ENCODE assay signal across 8 mouse cellular contexts in the genomic region with DNA sequence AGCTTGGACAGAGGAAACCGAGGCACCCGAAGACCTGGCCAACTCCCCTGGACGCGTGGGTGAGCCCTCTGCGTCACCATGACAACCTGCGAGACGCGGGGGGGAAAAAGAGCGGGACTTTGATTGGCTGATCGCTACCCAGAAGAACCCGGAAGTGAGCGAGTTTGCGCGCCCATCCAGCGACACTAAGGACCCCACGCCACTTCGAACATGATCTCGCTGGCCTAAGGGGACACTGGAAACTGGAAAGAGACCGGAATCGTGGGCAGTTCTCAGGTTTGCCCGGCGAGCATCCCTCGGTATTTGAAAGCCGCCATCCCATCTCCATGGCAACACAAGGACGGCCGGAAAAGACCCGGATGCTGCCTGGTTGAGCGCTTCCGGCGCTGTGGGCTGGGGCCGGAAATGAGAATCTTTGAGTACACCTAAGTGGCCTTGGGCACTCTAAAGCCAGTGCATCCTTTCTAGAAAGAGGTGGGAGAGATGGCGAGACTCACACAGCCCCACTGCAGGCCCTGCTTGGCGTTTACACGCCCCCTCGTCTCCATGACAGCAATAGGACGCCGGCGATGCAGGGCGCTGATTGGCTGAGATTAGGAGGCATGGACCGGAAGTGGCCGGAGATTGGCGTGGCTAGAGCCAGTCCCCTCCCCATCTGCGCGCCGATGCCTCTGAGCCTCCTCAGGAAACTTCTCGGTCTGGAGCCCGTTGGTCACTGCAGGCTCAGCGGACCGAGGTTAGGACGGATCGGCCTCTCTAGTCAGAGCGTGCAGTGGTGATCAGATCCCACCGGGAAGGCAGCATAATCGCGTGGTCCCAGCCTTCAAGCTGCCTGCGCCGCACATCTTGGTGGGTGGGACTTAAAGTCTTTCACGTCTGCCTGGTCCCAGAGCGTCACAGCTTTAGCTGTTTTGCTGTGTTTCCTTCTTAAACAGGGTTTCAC. TPM values are rescaled to one million over a fixed set of nuclear protein-coding genes. Genes with fewer than 3 reads are reported as not detected.
DNase-seq lines count a peak whose midpoint lies in the region; ATAC-seq and TF ChIP-seq lines count a peak whose summit lies in the region.

Ulk4 (minus strand) TSS at position 80 of the 943 bp plus-strand sequence.

- peak within 1 kb of the TSS; percentile 63 for H3K27ac ChIP-seq in heart, embryonic 12.5 days (ENCODE audit: poor library complexity, severe bottlenecking)
- peak within 1 kb of the TSS; percentile 74 for H3K27ac ChIP-seq in kidney, postnatal 0 days
- H3K27ac ChIP-seq in liver, embryonic 11.5 days (ENCODE audit: low read depth, low read length), result 0 out of 2 replicates have a peak within 1 kb of the TSS, but pooled peaks have one; percentile 6
- peak within 1 kb of the TSS; percentile 72; the same call in 1 of the 2 replicates for H3K27ac ChIP-seq in stomach, embryonic 14.5 days (ENCODE audit: low read length)

- no peaks in the 10 kb centered on the region for H3K79me3 ChIP-seq in C2C12 (ENCODE audit: low read depth)

- no peaks in the 10 kb centered on the region for H3K79me2 ChIP-seq in C2C12 (ENCODE audit: control insufficient read depth, insufficient read depth)

- TF ChIP-seq CTCF in C2C12 (IDR thresholded peaks at IDR 0.05; ENCODE audit: control insufficient read depth, insufficient read depth, insufficient read length), result no peak
- no peak for TF ChIP-seq CTCF in brain, embryonic 14.5 days (IDR thresholded peaks at IDR 0.05; ENCODE audit: borderline replicate concordance, extremely low read depth, insufficient read depth, insufficient read length)
- no peak for TF ChIP-seq CTCF in kidney, postnatal 0 days (IDR thresholded peaks at IDR 0.05; ENCODE audit: low read depth)

- H3K36me3 ChIP-seq in C2C12 (ENCODE audit: control insufficient read depth, insufficient read depth), result no peaks in the 10 kb centered on the region
- H3K36me3 ChIP-seq in erythroblast, embryonic 14.5 days (ENCODE audit: control insufficient read depth), result no peaks in the 10 kb centered on the region
- peaks cover 3% of the 10 kb centered on the region for H3K36me3 ChIP-seq in heart, embryonic 12.5 days
- H3K36me3 ChIP-seq in kidney, postnatal 0 days (ENCODE audit: insufficient read depth, low read length), result no peaks in the 10 kb centered on the region
- H3K36me3 ChIP-seq in liver, embryonic 11.5 days (ENCODE audit: control insufficient read depth, insufficient read depth, low read length), result no peaks in the 10 kb centered on the region
- H3K36me3 ChIP-seq in stomach, embryonic 14.5 days (ENCODE audit: control insufficient read depth, insufficient read depth, low read length), result no peaks in the 10 kb centered on the region

- TF ChIP-seq POLR2A in brain, embryonic 14.5 days (IDR thresholded peaks at IDR 0.05; ENCODE audit: borderline replicate concordance, extremely low read depth, insufficient read depth, insufficient read length, poor library complexity, severe bottlenecking), result peak; percentile 22; the same call in 1 of the 2 replicates

- H3K9me3 ChIP-seq in erythroblast, embryonic 14.5 days (ENCODE audit: control insufficient read depth, low read length), result no peaks in the 10 kb centered on the region; the same call in 1 of the 2 replicates
- peaks cover 5% of the 10 kb centered on the region; the same call in 1 of the 2 replicates for H3K9me3 ChIP-seq in heart, embryonic 12.5 days (replicated peaks)
- no peaks in the 10 kb centered on the region for H3K9me3 ChIP-seq in kidney, postnatal 0 days (replicated peaks; ENCODE audit: low read length)
- H3K9me3 ChIP-seq in liver, embryonic 11.5 days (ENCODE audit: control insufficient read depth, low read length), result peaks cover under 1% of the 10 kb centered on the region; the same call in 1 of the 2 replicates
- H3K9me3 ChIP-seq in stomach, embryonic 14.5 days (ENCODE audit: control insufficient read depth, low read depth, low read length), result peaks cover 1% of the 10 kb centered on the region; the same call in 1 of the 2 replicates

- peaks cover 25% of the 10 kb centered on the region for H3K4me1 ChIP-seq in erythroblast, embryonic 14.5 days (ENCODE audit: control insufficient read depth)
- peaks cover 6% of the 10 kb centered on the region; the same call in 1 of the 2 replicates for H3K4me1 ChIP-seq in heart, embryonic 12.5 days (replicated peaks)
- no peaks in the 10 kb centered on the region for H3K4me1 ChIP-seq in kidney, postnatal 0 days (replicated peaks; ENCODE audit: insufficient read depth, low read length)
- H3K4me1 ChIP-seq in liver, embryonic 11.5 days (replicated peaks; ENCODE audit: control insufficient read depth, insufficient read depth, low read length), result 0 out of 2 replicates have a peak, but pooled peaks cover 2% of the 10 kb centered on the region
- no peaks in the 10 kb centered on the region for H3K4me1 ChIP-seq in stomach, embryonic 14.5 days (ENCODE audit: control insufficient read depth, insufficient read depth, low read length)

- H3K27me3 ChIP-seq in C2C12 (ENCODE audit: control insufficient read depth, insufficient read depth, insufficient read length), result no peaks in the 10 kb centered on the region
- peaks cover 3% of the 10 kb centered on the region for H3K27me3 ChIP-seq in erythroblast, embryonic 14.5 days (ENCODE audit: control insufficient read depth)
- H3K27me3 ChIP-seq in heart, embryonic 12.5 days (replicated peaks), result no peaks in the 10 kb centered on the region
- H3K27me3 ChIP-seq in kidney, postnatal 0 days (ENCODE audit: insufficient read depth, low read length), result no peaks in the 10 kb centered on the region
- no peaks in the 10 kb centered on the region for H3K27me3 ChIP-seq in liver, embryonic 11.5 days (replicated peaks; ENCODE audit: control insufficient read depth, insufficient read depth, low read length)
- no peaks in the 10 kb centered on the region for H3K27me3 ChIP-seq in stomach, embryonic 14.5 days (ENCODE audit: control insufficient read depth, insufficient read depth, low read length)

- H3K4me2 ChIP-seq in heart, embryonic 12.5 days, result peak within 1 kb of the TSS; percentile 90
- H3K4me2 ChIP-seq in kidney, postnatal 0 days (ENCODE audit: low read length), result peak within 1 kb of the TSS; percentile 85
- H3K4me2 ChIP-seq in liver, embryonic 11.5 days, result peak within 1 kb of the TSS; percentile 76
- H3K4me2 ChIP-seq in stomach, embryonic 14.5 days (replicated peaks; ENCODE audit: low read depth, low read length), result peak within 1 kb of the TSS; percentile 54

- H3K4me3 ChIP-seq in C2C12 (ENCODE audit: insufficient read depth, poor library complexity, severe bottlenecking), result peak within 1 kb of the TSS; percentile 60
- H3K4me3 ChIP-seq in erythroblast, embryonic 14.5 days (replicated peaks), result peak within 1 kb of the TSS; percentile 80
- H3K4me3 ChIP-seq in heart, embryonic 12.5 days, result peak within 1 kb of the TSS; percentile 65
- H3K4me3 ChIP-seq in kidney, postnatal 0 days (replicated peaks; ENCODE audit: low read depth, low read length), result peak within 1 kb of the TSS; percentile 58
- H3K4me3 ChIP-seq in liver, embryonic 11.5 days (ENCODE audit: low read depth, low read length), result peak within 1 kb of the TSS; percentile 62
- H3K4me3 ChIP-seq in stomach, embryonic 14.5 days (ENCODE audit: low read depth, low read length), result peak within 1 kb of the TSS; percentile 67

- under 1% methylated on average over 59 of the region's 59 CpGs for WGBS in heart, embryonic 12.5 days
- under 1% methylated on average over 59 of the region's 59 CpGs for WGBS in kidney, postnatal 0 days
- under 1% methylated on average over 59 of the region's 59 CpGs for WGBS in liver, embryonic 11.5 days
- under 1% methylated on average over 59 of the region's 59 CpGs for WGBS in stomach, embryonic 14.5 days

- H3K9ac ChIP-seq in heart, embryonic 12.5 days, result peak within 1 kb of the TSS; percentile 80
- H3K9ac ChIP-seq in kidney, postnatal 0 days (ENCODE audit: low read depth, low read length), result peak within 1 kb of the TSS; percentile 47
- H3K9ac ChIP-seq in liver, embryonic 11.5 days (ENCODE audit: low read depth, low read length), result peak within 1 kb of the TSS; percentile 60
- peak within 1 kb of the TSS; percentile 52 for H3K9ac ChIP-seq in stomach, embryonic 14.5 days (replicated peaks; ENCODE audit: low read depth, low read length)

- peak within 1 kb of the TSS; percentile 95 for H3ac ChIP-seq in C2C12 (ENCODE audit: control insufficient read depth, insufficient read length, low read depth)

- peak; percentile 97 for DNase-seq in brain, embryonic 14.5 days (ENCODE audit: low read depth)
- peak; percentile 98 for DNase-seq in kidney, postnatal 0 days (ENCODE audit: low spot score)
- DNase-seq in liver, embryonic 11.5 days (ENCODE audit: low spot score), result peak; percentile 95
- peak; percentile 93 for DNase-seq in naive thymus-derived CD4-positive, alpha-beta T cell, adult 2 months (ENCODE audit: low read depth)

- peak; percentile 96 for ATAC-seq in heart, embryonic 12.5 days (ENCODE audit: insufficient number of reproducible peaks, low FRiP score)
- ATAC-seq in kidney, postnatal 0 days (replicated peaks; ENCODE audit: low FRiP score, low read depth), result peak; percentile 98
- peak; percentile 96 for ATAC-seq in liver, embryonic 11.5 days (replicated peaks; ENCODE audit: low FRiP score)
- peak; percentile 96 for ATAC-seq in stomach, embryonic 14.5 days (ENCODE audit: insufficient number of reproducible peaks, insufficient read depth, low FRiP score, low read depth)

TF ChIP-seq in C2C12, 6 proteins besides CTCF, POLR2A, EP300 and RAD21:
- TF ChIP-seq FOSL1 (IDR thresholded peaks at IDR 0.05; ENCODE audit: insufficient read depth, low read length, poor library complexity, severe bottlenecking) (no peak), MYOG (IDR thresholded peaks at IDR 0.05; ENCODE audit: control insufficient read depth, extremely low read depth, insufficient read length) (no peak), CEBPB (IDR thresholded peaks at IDR 0.05; ENCODE audit: low read depth) (no peak), MYOD1 (IDR thresholded peaks at IDR 0.05; ENCODE audit: control insufficient read depth, insufficient read length, low read depth) (no peak), MAX (IDR thresholded peaks at IDR 0.05) (peak; percentile 22)

RNA-seq across cellular contexts. Expression of gene Ulk4, which starts in this region (rescaled TPM):
- 1.1 TPM for polyA plus RNA-seq in C2C12 (2012; fragmentation: generic; extraction: Trizol)
- polyA plus RNA-seq in brain, embryonic 14.5 days (2012; rRNA removed), result 7.3 and 7.8 TPM in 2 replicates
- polyA plus RNA-seq in erythroblast, embryonic 14.5 days (2012), result 0.11 and 0.16 TPM in 2 replicates
- 97.4 and 111 TPM in 2 replicates for polyA plus RNA-seq in heart, embryonic 12.5 days (2016; fragmentation: Nextera tagmentation; extraction: Ambion mirVana)
- 135 and 136 TPM in 2 replicates for polyA plus RNA-seq in kidney, postnatal 0 days (2015; fragmentation: Nextera tagmentation; extraction: Ambion mirVana)
- polyA plus RNA-seq in liver, embryonic 11.5 days (2014; fragmentation: Nextera tagmentation; extraction: Ambion mirVana), result 75.1 and 77.3 TPM in 2 replicates
- 134 and 136 TPM in 2 replicates for polyA plus RNA-seq in stomach, embryonic 14.5 days (2014; fragmentation: Nextera tagmentation; extraction: Ambion mirVana)

Comparison
In these comparisons a context has a peak if more than half of its experiments do, and no peak if none do; other contexts are left out.
1. Peak in every context shown above with its lines: DNase-seq, ATAC-seq, H3K4me3 ChIP-seq and H3K27ac ChIP-seq.
2. H3K27ac ChIP-seq: peak in every context shown above with its lines; median percentile 74 in kidney, postnatal 0 days; 72 in stomach, embryonic 14.5 days; 63 in heart, embryonic 12.5 days; 6 in liver, embryonic 11.5 days.